Mouse (Mus musculus): ENCODE measurements around the gene Akt1.

- TF ChIP-seq POLR2A (IDR thresholded peaks at IDR 0.05; ENCODE audit: low read depth, low read length) (no peak), CTCF (IDR thresholded peaks at IDR 0.05; ENCODE audit: extremely low read depth, insufficient read depth, insufficient read length, insufficient replicate concordance) (no peak)
Measured at GRCm38 (mm10) chr12:112663303-112663702, 11.4 kb downstream of the Akt1 start.
